Mouse (Mus musculus): ENCODE measurements around the gene Pld1.

Gene Pld1

DNA sequence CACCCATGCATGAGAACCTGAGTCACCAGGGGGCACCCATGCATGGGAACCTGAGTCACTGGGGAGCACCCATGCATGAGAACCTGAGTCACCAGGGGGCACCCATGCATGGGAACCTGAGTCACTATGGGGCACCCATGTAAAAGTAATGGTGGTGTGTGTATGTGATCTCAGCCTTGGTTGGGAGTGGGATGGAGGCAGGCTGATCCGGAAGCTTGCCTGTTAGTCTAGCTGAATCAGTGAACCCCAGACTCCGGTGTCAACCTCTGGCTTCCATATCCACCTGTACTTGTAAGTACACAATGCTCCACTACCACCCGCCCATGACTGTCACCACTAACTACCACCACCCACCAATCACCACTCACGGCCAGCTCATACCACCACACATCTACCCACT is 223.9 kb downstream of the Pld1 start:
- WGBS: 97% methylated on average over 4 of the region's 4 CpGs

DNA sequence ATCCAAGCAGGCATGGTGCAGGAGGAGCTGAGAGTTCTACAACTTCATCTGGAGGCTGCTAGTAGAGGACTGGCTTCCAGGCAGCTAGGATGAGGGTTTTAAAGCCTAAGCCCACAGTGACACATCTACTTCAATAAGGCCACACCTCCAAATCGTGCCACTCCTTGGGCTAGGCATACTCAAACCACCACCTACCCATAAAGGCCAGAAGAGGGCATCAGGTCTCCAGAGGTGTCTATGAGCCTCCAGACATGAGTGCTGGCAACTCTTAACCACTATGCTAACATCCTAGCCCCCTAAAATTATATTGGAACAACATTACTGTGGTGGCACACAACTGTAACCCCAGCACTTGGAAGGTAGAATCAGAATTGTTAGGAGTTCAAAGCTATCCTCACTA is 226.2 kb downstream of the Pld1 start:
- 45% methylated on average over 1 of the region's 1 CpGs for WGBS

DNA sequence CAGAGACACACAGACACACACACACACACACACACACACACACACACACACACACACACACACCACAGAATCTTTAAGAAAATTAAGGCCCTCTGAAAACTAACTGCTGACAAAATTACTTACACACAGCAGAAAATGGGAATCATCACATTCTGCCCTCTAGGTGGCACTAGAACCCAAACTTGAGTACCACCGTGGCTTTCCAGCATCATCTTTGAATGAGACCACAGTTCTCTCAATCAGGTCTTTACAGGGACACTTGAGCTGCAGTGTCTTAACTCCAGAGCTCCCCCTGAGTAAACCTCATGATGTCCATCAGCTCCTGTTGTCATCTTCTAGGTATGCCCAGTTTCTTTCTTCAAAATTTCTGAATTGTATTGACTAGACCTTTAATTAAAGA is 227.1 kb downstream of the Pld1 start:
- 0% methylated on average over 1 of the region's 1 CpGs for WGBS

DNA sequence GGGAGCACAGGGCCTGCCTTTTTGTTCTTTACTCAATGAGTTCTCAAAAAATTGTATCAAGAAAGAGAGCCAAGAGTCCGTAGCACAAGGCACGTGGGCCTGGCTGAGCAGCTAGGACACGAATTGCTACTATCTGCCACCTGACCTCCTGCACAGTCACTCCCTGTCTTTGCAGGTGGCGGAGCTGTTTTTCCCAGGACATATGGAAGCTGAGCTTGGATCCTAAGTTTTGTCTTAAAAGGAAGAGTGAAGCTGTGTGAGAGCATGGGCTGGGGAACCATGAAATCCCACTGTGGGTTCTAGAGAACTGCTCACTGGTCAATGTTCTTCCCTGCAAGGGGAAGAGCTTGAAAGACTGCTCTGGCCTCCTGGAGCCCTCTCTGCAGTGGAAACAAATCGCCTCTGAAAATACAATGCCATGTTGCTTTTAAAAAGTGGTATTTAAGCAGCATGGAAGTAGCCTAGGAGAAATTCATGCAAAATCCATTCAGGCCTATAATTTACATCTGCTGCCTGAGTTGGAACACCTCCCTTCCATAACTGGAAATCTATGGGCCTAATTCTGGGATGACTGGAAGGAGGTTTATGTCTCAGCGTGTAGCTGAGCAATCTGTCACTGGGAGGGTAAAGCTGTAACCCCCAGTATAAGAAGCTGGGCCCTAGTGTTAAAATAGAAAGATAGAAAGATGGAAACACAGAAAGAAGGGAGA is 229.5 kb downstream of the Pld1 start:
- WGBS: 69% methylated on average over 6 of the region's 6 CpGs

DNA sequence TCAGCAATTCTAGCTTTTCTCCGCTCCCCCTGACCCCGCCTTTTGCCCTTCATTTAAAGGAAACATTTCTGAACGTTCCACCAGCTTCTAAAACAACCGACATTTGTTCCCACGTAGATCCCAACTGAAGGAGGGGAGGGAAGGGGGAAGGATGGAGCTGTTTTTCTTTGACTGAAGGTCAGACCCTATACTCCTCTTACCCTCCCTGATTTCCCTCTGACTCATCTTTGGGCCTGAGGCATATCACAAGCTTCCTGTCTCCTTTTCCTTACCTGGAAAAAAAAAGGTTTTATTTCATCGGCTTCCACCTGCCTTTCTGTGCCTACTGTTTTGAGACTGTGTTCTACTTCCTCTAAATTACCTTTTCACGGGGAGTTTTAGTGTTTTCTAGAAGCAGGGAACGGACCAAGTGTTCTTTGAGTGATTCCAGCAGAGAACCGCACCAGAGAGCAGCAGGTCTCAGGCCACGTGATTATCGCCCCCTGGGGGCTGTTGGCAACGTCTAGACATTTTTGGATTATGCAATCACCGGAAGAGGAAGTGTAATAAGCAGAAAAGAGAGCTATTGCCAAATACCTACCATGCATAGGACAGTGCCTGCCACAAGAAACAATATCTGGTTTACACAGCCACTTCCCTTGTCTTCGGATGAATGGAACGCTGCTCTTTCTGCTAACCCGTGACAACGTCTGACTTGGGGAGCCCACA is 232.6 kb downstream of the Pld1 start:
- 45% methylated on average over 17 of the region's 17 CpGs for WGBS

DNA sequence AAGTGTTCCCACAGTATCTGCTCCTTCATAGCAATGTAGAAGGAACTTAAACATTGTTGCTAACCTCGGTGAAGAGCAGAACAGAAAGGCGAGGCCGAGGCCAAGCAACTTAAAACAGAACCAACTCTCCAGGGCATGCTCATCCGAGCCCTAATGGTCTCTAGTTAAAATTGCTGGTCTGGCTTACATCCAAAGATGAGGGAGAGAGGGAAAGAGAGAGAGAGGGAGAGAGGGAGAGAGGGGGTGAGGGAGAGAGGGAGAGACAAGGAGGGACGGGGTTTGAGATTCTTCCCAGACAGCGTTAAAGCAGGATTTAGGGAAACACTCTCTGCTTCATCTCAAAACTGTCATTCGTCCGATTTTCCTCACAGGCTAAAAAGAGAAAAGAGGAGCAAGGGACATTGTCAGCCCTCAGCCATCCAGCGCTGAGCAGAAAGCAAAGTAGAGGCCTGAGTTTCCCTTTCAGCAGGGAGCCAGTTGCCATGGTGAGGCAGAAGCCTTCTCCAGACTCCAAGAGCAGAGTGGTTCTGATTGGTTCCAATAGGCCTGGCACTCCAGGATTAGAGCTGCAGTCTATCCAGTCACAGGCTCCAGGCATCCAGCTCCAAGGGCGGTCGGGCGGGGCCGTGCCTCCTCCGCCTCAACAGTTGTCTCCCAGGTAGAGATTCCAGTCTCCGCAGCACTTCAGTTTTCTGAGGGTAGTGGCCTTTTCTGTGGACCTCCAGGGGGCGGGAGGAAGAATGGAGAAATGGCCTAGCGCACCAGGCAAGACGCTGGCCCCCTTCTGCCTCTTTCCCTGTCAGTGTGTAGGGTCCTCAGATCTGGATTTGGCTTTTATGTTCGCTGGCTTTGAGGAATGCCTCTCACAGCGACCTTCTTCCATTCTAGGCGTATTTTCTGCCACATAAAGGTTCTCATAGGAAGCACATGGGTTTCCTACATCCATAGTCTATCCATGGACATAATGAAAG is 237.8 kb downstream of the Pld1 start:
- 14% methylated on average over 21 of the region's 21 CpGs for WGBS

DNA sequence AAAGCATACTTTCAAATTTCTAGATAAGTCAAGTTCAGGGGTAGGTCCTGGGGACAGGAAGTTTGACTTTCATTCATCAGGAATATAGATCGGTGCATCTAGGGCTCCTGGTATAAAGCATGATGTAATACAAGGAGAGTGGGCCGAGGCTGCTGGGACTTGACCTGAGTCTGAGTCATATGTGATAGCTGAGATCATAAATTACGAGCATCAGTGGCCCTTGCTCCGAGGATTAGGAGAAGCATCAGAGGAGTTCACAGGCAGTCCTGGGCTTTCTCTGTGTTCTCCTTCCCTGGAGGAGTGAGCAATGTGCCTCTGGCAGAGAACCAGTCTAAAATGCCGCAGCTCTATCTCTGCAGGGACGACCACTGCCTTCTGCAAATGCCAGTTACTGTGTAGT is 239.8 kb downstream of the Pld1 start:
- WGBS: 77% methylated on average over 6 of the region's 6 CpGs
